Mouse (Mus musculus) midbrain, postnatal 0 days (tissue): ENCODE measurements around the gene Ctrl. TPM values are rescaled to one million over a fixed set of nuclear protein-coding genes. Genes with fewer than 3 reads are reported as not detected.

Experiments used
- ATAC-seq: fragments of 200-750 bp; cut with Nextera tagmentation; 2 replicates; pipeline ENCODE4 v1.8.0; 2017; ENCODE audit warnings: moderate number of reproducible peaks, mild to moderate bottlenecking, moderate TSS enrichment, moderate library complexity; ENCODE audit not compliant: low FRiP score
- DNase-seq: peaks from one replicate; pipeline ENCODE4 v3.0.0-alpha.2; 2015; ENCODE audit warnings: low spot score
- H3K27ac ChIP-seq: fragments of 300-500 bp; sonication (generic); 2 replicates; pipeline ENCODE4 v1.5.1; 2014; ENCODE audit warnings: low read depth, mild to moderate bottlenecking, low read length, mixed read lengths
- H3K27me3 ChIP-seq: fragments of 300-500 bp; sonication (generic); 2 replicates; pipeline ENCODE4 v1.6.1; 2014; ENCODE audit warnings: low read length, control low read depth, mixed read lengths; ENCODE audit not compliant: insufficient read depth
- H3K36me3 ChIP-seq: fragments of 300-500 bp; sonication (generic); 2 replicates; pipeline ENCODE4 v1.6.1; 2014; ENCODE audit warnings: low read length, control low read depth, mixed read lengths; ENCODE audit not compliant: insufficient read depth
- H3K4me1 ChIP-seq: fragments of 300-500 bp; sonication (generic); 2 replicates; pipeline ENCODE4 v1.6.1; 2014; ENCODE audit warnings: mild to moderate bottlenecking, control low read depth, antibody characterized with exemption, low read length, mixed read lengths; ENCODE audit not compliant: insufficient read depth
- H3K4me2 ChIP-seq: fragments of 300-500 bp; sonication (generic); 2 replicates; pipeline ENCODE4 v1.6.1; 2014; ENCODE audit warnings: low read depth, mild to moderate bottlenecking, low read length, mixed read lengths; ENCODE audit not compliant: poor library complexity, severe bottlenecking
- H3K4me3 ChIP-seq: fragments of 300-500 bp; sonication (generic); 2 replicates; pipeline ENCODE4 v1.5.1; 2014; ENCODE audit warnings: low read depth, mild to moderate bottlenecking, low read length, moderate library complexity
- H3K9ac ChIP-seq: fragments of 300-500 bp; sonication (generic); replicated peaks from 2 replicates; pipeline ENCODE4 v1.6.1; 2014; ENCODE audit warnings: mild to moderate bottlenecking, low read length, moderate library complexity, mixed read lengths; ENCODE audit not compliant: poor library complexity, severe bottlenecking
- H3K9me3 ChIP-seq: fragments of 300-500 bp; sonication (generic); 2 replicates; pipeline ENCODE4 v1.6.1; 2016; ENCODE audit warnings: low read length, control low read depth
- CTCF ChIP-seq: IDR thresholded peaks from 2 replicates; pipeline ENCODE4 v1.5.1; 2016; ENCODE audit warnings: antibody characterized with exemption, mild to moderate bottlenecking
- WGBS: fragments of 180-500 bp; shearing (Covaris S2); extraction: QIAGEN DNeasy Blood & Tissue Kit; methylation state at CpG from one replicate; pipeline ENCODE4 v1.1.7; 2014; 5-methylcytosine and 5-hydroxymethylcytosine counted together
- polyA plus RNA-seq: library from polyadenylated mRNA; unstranded; fragments of >200 nt; fragmentation: Nextera tagmentation; extraction: Ambion mirVana; gene quantifications from 2 replicates; pipeline ENCODE4 v1.2.1, GENCODE M21; 2015
- total RNA-seq: library from RNA; depleted of rRNA; stranded (reverse); fragments of >200 nt; gene quantifications from 2 replicates; pipeline ENCODE4 v1.2.3, GENCODE M21; 2014

Gene Ctrl
- total and polyA plus RNA-seq, 2 experiments from 2014 or later = 3.2 to 3.6 TPM

DNA sequence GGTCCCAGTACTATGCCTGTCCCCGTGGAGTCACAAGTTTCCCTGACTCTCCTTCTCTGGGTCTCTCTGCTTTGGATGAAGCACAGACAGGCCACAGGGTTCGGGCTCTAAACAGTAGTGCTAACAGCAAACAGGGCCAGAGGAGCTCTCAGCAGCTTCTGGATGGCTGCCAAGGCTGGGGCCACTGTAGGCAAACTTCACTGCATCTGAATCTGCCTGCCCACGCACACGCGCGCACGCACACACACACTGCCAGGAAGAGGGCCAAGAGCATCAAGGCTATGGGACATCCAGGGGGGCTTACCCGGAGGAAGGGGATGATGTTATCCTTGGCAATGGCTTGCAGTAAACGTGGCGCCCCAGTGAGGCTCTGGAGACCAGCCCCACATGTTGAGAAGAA is 15.7 kb upstream of the Ctrl start:
- no peak overlapping the region for H3K9ac ChIP-seq
- H3K27me3 ChIP-seq = no peaks in the 10 kb centered on the region
- ATAC-seq (no peak), DNase-seq (peak; percentile 81)
- no peak overlapping the region for H3K4me3 ChIP-seq
- H3K4me1 ChIP-seq = no peaks in the 10 kb centered on the region
- H3K36me3 ChIP-seq = no peaks in the 10 kb centered on the region
- H3K4me2 ChIP-seq = no peak overlapping the region
- 0 out of 2 replicates have a peak overlapping the region, but pooled peaks have one; percentile 18 for H3K27ac ChIP-seq
- WGBS = 76% methylated on average over 10 of the region's 10 CpGs
- no peaks in the 10 kb centered on the region for H3K9me3 ChIP-seq
- TF ChIP-seq CTCF = no peak

DNA sequence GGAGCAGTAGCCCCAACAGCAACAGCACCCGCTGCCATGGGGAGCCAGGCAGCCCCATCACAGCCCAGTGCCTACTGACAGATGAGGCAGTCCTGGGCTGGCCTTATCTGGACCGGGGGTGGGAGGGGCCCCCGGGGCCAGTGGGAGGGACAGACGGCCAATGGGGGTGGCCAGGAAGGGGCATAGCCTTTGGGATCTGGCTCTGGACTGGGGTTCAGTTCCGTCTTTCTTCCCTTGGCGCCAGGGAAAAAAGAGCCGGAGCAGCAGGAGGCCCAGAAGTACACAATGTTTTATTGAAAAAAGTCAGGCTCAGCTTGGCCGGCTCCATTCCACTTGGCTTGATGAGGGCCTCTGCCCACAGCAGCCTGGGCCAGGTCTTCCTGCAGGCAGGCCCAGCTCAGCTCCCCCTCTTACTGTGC is 9.7 kb upstream of the Ctrl start, which contains the start of gene Lcat:
TSS of gene Lcat (minus strand) at position 62 of the 419 bp plus-strand sequence.
- Histone ChIP-seq H3K4me3 (no peak within 1 kb of the TSS), H3K9ac (no peak within 1 kb of the TSS), H3K27ac (peak within 1 kb of the TSS; percentile 12; the same call in 1 of the 2 replicates), H3K9me3 (no peaks in the 10 kb centered on the region), H3K27me3 (no peaks in the 10 kb centered on the region), H3K4me2 (no peak within 1 kb of the TSS), H3K4me1 (peaks cover 2% of the 10 kb centered on the region; the same call in 1 of the 2 replicates), H3K36me3 (no peaks in the 10 kb centered on the region)
- no peak for TF ChIP-seq CTCF
- DNase-seq (peak; percentile 71), ATAC-seq (peak; percentile 76)
- 65% methylated on average over 8 of the region's 8 CpGs for WGBS

DNA sequence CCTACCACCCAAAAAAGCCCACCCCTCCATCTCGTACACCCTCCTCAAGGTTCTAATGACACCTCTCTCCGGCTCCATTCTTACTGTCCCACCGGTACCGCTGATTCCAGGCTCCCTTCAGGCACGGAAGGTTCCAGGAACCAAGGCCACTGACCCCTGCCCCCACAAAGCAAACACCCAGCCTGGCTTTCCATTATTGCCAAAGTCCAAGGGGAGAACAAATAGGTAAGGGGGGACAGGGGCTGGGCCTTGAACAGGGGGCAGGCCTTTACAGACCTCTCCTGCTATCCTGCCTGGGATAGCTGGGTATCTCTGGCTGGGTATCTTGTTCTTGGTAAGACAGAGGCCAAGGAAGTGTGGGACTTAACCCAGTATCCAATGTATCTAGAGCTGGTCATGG is 8.9 kb upstream of the Ctrl start:
- 95% methylated on average over 5 of the region's 5 CpGs for WGBS
- H3K27ac ChIP-seq = peak overlapping the region; percentile 12; the same call in 1 of the 2 replicates
- no peak overlapping the region for H3K9ac ChIP-seq
- DNase-seq (no peak), ATAC-seq (no peak)
- no peaks in the 10 kb centered on the region for H3K9me3 ChIP-seq
- no peak overlapping the region for H3K4me3 ChIP-seq
- H3K4me2 ChIP-seq = no peak overlapping the region
- no peaks in the 10 kb centered on the region for H3K27me3 ChIP-seq
- TF ChIP-seq CTCF = no peak
- H3K4me1 ChIP-seq = peaks cover 3% of the 10 kb centered on the region; the same call in 1 of the 2 replicates
- H3K36me3 ChIP-seq = no peaks in the 10 kb centered on the region

DNA sequence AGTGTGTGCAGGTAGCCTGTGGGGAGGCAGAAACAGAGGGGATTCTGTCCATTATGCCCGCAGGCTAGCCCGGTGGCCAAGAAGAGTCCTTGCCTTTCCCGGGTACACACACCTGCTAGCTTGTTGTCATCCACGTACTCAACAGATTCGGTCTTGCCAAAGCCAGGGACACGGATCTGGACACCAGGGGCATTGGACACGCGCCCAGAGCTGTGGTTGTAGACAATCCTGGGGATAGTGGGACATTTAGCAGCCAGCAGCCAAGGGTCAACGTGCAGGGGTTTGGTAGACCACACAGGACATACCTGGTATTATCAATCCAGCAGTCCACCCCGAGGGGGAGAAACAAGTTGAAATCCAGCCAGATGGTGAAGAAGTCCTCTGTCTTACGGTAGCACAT is 8.4 kb upstream of the Ctrl start:
- peaks cover 3% of the 10 kb centered on the region; the same call in 1 of the 2 replicates for H3K4me1 ChIP-seq
- TF ChIP-seq CTCF = no peak
- no peaks in the 10 kb centered on the region for H3K9me3 ChIP-seq
- H3K27ac ChIP-seq = no peak overlapping the region
- ATAC-seq = no peak
- H3K4me3 ChIP-seq = no peak overlapping the region
- no peaks in the 10 kb centered on the region for H3K36me3 ChIP-seq
- DNase-seq = no peak
- WGBS = 90% methylated on average over 11 of the region's 11 CpGs
- no peaks in the 10 kb centered on the region for H3K27me3 ChIP-seq
- no peak overlapping the region for H3K9ac ChIP-seq
- no peak overlapping the region for H3K4me2 ChIP-seq

DNA sequence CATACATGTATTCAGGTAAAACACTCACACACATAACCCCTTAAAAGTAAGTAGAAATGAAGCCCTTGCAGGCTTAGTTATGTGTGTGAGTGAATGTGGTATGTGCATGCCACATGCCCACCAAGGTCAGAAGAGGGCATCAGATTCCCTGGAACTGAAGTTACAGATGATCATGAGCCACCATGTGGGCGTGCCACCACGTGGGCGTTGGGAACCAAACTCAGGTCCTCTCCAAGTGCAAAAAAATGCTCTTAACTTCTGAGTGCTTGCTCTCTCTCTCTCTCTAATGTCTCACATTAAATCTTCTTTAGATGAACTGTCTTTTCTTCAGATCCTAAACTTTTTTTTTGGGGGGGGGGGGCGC is 4.6 kb upstream of the Ctrl start, which contains the start of gene Psmb10:
TSS of gene Psmb10 (minus strand) at position 139 of the 364 bp plus-strand sequence.
- peak within 1 kb of the TSS; percentile 95 for H3K27ac ChIP-seq
- H3K4me2 ChIP-seq = peak within 1 kb of the TSS; percentile 71
- H3K9me3 ChIP-seq = no peaks in the 10 kb centered on the region
- TF ChIP-seq CTCF = peak; percentile 35
- ATAC-seq = no peak
- DNase-seq = no peak
- H3K9ac ChIP-seq = peak within 1 kb of the TSS; percentile 93
- no peaks in the 10 kb centered on the region for H3K27me3 ChIP-seq
- no peaks in the 10 kb centered on the region for H3K36me3 ChIP-seq
- peaks cover 7% of the 10 kb centered on the region for H3K4me1 ChIP-seq
- peak within 1 kb of the TSS; percentile 60 for H3K4me3 ChIP-seq
- WGBS = 43% methylated on average over 4 of the region's 4 CpGs

DNA sequence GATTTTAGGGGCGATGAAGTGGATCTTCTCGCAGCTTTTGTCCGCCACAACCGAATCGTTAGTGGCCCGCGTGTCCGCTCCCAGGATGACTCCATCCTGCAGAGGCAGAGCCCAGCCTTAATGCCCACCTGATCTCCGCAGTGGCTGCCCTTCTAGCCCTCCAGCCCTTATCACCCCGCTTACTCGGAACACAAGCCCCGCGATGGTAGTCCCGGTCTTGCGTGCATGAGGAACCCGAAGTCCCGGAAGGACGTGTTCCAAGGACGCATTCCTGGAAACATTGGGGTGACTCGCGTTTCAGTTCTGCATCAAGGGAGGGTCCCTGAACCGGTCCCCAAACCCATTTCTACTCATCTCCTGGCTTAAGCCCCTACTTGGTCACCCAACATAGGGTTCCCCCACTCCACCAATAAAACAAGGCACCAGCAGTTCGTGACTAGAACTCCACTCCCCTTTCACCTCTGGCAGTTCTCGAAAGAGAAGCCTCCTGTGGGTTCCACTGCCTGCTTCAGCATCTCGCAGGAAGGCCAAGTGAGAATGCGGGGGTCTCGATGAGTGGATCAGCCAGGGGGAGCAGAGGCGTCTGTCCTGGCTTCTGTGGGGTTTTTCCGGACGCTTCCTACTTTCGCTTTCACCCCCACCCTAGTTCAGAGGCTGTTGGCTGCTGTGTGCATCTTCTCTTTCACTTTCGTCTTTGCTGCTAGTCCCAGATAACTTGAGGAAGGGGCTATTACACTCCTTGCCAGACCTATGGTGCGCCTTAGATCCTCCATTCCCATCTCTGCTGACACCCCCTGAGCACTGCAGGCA is 4.0 kb upstream of the Ctrl start:
- Histone ChIP-seq H3K4me1 (peaks cover 7% of the 10 kb centered on the region), H3K4me2 (peak overlapping the region; percentile 71), H3K27me3 (no peaks in the 10 kb centered on the region), H3K9me3 (no peaks in the 10 kb centered on the region), H3K27ac (peak overlapping the region; percentile 95), H3K36me3 (peaks cover 2% of the 10 kb centered on the region), H3K4me3 (peak overlapping the region; percentile 60), H3K9ac (peak overlapping the region; percentile 93)
- no peak for TF ChIP-seq CTCF
- ATAC-seq = peak; percentile 56
- WGBS = 2% methylated on average over 33 of the region's 33 CpGs
- DNase-seq = no peak
